Mouse (Mus musculus) spleen, adult 12 weeks (tissue): ENCODE measurements around the gene Frmd4a.
"Not testable (repeated sequence)": the region's sequence is repeated elsewhere in the genome, so short reads cannot be mapped to it uniquely, and the experiment has no call there.

Experiments used
- DNase-seq: peaks from one replicate; pipeline ENCODE4 v3.0.0; 2022; ENCODE audit warnings: low spot score

Frmd4a gene

DNA sequence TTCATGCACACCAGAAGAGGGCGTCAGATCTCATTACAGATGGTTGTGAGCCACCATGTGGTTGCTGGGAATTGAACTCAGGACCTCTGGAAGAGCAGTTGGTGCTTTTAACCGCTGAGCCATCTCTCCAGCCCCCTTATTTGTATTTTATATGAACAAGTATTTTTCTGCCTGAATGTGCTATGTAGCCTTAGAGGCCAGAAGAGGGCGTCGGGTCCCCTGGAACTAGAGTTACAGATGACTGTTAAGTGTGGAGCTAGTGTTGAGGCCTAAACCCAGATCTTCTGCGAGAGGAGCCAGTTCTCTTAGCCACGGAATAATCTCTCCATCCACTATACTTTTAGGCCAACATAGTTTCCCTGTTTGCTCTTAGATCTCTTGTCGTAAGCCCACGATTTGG lies 320.8 kb downstream of the Frmd4a start:
- DNase-seq: not testable (repeated sequence)

DNA sequence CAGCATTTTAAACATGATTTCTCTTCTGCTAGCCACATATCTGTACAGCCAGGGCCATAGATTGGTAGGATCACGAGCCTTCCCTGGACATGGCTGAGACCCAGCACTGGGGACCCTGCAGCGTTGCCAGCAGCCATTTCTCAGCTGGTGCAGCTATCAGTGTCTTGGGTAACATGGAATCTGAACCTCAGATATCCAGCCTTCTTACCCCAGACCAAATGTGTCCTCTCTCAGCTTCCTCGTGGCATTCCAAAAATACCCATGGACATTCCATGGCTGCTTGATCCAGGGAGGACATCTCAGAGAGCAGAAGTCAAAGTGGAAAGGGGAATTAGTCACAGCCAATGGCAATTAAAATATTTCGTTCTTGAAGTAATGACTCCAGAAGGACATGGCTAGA lies 321.6 kb downstream of the Frmd4a start:
- no peak for DNase-seq

DNA sequence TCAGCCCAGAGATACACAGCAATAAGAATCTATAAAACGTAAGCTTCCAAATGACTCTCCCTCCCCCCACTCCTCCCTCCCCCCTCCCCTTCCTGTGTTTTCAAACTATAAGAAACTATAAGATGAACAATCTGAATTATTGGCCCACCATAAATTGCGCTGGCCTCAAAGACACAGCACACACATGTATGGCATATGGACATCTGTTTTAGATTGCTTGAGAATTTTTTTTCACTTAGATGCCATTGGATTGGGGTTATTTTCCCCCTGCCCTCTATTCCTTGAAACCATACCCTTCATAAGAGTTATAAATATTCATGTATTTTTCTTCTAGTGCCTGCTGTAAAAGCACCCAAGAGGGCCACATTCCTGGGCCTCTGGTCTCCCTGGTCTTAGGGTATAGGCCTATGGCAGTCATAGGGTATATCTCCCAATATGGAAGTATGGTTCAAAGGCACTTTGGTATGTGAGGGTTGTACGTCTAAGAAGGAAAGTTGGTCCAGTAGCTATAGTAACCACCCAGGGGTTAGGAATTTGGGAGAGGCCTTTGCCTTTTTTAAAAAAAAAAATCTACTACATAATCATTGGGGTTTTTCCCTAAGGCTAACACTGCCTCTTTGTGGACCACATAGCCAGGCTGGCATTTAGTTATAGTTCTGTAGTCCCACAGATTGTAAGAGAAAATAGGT lies 322.2 kb downstream of the Frmd4a start:
- no peak for DNase-seq

DNA sequence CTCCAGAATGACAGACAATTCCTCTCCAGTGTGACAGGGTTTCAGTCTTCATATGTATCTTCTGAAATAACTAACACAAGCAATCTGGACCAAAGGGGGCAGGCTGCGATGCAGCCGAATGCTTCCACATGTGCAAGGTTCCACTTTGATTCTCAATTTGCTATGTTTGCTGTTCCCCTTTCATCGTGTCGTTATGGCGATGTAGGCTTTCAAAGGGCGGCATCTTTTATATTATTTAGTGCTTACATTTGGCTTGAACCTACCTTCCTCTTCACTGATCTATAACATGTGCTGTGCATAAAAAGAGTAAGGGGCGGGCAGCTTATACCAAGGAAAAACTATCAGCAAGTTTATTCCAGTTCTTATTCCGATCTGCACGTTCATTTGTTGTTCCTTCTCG lies 322.9 kb downstream of the Frmd4a start:
- no peak for DNase-seq

DNA sequence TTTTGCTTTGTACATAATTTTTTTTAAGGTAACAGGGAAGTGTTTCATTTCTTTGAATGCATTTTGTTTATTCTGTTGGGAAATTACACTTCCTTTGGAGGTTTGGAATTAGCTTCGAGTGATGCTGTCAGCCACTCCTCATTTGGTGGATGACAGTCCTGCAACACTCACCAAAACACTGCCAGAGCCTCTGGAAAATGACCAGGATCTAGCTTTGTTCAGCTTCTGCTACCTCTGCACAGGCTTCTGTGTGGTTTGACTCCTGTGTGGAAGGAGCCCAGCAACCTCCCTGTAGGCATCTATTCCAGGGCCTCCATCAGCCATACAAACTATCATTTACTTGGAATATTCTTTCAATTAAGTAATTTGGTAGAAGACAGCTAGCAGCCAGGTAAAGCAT lies 323.6 kb downstream of the Frmd4a start:
- no peak for DNase-seq

DNA sequence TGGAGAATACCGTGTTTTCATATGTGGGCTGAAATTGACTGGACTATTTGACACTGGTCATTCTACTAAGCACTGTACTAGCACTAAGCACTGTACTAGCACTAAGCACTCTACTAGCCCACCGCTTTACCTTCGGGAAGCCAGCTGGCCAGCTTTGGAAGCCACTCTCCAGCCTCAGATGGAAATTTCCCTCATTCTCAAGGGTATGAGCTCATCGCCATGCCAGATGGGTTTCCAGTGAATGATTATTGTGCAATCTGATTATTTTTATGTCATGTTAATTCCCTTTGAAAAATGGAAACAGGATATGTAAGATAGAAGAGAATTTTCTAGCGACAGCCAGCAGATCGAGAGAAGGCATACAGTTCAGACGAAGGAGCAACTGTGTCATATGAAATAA lies 324.5 kb downstream of the Frmd4a start:
- no peak for DNase-seq

DNA sequence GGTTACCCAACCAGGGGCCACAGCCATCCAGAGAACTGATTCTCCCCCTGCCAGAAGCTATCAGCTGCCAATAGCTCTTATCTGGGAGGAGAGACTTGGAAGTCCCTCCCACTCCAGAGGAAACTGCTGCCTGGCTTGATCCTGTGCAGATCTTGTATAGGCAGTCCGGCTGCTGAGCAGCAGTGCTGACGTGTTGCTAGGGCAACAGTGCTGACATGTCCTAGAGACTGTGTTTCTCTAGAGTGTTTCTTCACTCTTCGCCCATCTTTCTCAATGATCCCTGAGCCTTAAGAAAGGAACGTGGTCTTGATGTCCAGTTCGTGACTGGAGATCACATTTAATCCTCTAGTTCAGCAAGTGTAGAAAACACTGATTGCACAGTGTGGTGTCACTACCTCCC lies 326.9 kb downstream of the Frmd4a start:
- DNase-seq: no peak

DNA sequence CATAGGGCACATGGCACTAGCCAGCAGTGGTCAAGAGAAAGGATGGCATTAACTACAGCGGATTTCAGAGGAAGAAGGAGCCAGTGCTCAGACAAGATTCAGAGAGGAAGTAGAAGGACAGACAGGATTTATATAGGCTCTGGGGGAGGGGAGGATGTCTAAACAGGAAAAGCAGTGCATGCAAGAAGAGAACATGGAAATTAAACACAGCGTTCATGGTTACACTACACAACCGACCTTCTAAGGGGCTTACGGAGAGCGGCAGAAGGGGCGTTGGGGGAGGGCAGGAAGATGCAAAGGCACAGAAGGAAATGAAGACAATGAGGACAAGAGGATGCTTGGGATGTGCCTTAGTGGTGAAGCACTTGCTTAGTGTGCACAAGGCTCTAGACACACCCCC lies 328.7 kb downstream of the Frmd4a start:
- DNase-seq: no peak

DNA sequence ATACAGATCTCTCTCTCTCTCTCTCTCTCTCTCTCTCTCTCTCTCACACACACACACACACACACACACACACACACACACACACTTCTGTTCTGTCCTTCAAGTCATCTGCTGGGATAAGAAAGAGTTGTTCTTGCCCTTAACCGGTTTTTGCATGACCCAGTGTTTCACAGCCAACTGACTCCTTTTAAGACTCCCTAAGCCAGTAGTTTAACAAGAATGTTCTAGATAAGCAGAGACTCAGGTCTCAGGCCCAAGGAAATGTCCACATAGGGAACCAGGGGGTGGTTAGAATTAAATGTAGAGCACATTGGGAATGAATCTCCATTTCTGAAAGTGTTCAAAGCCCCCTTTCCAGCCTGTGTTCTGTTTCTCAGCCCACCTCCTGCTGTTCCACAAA lies 329.4 kb downstream of the Frmd4a start:
- DNase-seq: no peak

DNA sequence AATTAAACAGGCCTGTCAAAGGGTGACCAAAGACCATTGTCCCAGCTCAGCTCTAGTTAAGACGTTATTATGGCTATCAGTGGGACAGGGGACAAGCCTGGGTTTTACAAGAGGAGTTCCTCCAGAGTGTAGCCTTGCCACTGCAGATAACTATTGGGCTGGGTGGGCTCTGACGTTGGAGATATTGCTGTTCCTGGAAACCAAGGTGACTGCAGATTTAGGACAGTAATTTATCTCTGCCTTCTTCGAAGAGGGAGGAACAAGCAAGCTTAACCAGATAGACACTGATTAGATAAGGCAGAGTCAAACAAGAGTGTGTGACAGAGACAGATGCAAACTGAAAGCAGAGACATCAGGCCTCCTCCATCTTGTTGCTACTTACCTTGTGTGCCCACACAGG lies 330.3 kb downstream of the Frmd4a start:
- no peak for DNase-seq

DNA sequence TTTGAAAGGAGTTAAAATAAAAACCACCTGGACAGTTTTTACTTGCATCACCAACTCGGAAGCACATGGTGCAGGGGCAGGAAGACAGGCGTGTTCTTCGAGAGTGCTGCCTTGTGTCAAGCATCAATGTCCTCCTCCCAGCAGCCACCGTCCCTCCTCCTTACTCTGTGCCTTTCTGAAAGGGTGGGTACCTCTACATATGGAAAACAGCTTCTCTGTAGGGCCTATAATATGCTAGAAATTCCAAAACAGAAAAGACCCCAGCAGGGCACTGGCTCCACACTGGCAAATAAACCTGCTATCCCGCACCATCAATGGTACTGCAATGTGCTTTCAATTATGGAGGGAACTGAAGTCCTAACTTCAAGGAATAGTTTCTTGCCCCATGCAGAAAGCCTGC lies 331.0 kb downstream of the Frmd4a start:
- no peak for DNase-seq

DNA sequence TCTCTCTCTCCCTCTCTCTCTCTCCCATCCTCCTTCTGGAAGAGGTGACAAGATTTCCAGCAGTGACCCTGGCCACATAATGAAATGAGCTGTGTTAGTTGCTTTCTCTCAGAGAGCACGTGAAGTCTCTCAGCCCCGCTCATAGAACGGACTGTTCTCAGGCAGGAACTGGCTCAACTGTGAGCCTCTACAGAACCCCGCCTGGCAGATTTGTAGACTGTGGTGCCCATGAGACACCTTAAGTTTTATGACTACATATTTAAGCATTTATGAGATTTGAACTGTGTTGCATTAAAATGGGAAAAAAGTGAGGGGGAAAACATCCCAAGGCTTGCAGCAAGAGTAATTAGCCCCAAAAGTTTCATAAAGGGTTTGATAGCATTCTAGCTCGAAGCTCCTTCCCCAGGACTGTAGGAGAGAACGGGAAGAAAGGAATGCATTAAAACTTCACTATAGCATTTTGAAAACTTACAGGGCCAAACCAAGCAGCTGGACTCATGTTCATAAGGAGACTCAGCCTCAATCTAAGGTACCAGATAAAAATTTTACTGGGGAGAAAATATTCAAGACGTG lies 339.4 kb downstream of the Frmd4a start:
- DNase-seq: no peak

DNA sequence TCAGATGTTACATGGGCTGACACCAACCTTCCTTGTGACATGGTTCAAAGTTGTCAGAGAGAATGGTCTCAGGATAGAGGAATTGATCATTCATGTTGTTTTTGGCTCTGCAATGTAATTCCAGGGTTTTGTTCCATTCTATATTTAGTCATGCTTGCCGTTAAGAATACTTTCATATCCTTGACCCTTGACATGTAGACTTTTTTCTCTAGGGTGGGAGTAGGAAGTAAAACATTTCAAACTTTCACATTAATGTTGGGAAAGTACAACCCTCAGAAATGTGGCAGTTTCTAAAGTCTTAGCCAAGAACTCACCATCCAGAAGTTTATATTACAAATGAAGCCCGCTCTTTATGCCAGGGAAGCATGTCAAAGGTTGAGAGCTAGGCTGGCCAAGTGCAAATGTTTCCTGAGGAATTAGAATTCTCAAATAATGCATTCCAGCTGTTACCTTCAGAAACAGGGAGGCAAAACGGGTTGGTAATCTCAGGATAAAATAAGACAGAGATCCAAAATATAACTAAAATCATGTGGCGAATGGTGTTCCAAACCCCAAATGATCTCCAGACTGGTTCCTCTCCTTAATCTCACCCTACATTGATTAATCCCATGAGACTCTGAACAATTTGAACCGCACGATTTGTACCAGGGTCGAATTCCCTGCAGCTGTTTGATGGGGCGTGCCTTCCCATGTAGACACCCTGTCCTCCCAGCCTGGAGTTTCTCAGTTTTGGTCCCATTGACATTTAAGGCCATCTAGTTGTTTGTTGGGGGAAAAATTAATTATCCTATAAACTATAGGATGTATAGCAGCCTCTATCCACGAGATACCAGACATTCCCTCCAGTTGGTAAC lies 344.7 kb downstream of the Frmd4a start:
- no peak for DNase-seq

DNA sequence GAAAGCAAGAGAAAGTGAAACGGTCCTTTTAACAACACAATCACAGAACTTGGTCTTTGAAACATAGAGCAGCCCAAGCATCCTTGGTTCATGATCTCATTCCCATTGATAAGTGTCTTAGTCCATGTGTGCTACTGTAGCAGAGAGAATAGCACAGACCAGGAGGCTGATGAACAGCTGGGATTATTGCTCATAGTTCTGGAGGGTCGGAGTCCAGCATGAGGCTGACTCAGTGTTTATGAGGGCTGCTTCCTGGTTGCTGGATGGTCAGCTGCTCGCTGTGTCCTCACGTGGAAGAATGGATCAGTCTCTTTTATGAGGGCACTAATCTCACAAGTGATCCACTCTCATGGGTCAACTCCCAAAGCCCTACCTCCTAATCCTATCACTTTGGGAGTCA lies 347.4 kb downstream of the Frmd4a start:
- DNase-seq: no peak

DNA sequence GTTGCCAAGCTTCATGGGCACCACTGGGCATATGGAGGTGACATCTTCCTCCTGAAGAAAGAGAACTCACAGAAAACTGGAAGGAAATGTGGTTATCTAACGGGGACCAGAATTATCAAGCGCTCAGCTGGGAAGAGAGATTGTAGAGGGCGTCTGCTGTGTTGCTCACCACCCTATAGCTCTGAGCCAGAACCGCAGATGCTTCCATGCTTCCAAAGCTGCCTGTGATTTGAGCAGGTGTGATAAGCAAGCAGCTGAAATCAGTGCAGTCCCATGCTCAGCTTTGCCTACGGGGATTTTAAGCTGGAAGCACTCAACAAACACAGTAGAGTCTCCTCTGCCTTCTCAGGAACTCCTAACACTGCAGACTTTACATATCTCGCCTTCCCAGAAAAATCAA lies 351.0 kb downstream of the Frmd4a start:
- no peak for DNase-seq

DNA sequence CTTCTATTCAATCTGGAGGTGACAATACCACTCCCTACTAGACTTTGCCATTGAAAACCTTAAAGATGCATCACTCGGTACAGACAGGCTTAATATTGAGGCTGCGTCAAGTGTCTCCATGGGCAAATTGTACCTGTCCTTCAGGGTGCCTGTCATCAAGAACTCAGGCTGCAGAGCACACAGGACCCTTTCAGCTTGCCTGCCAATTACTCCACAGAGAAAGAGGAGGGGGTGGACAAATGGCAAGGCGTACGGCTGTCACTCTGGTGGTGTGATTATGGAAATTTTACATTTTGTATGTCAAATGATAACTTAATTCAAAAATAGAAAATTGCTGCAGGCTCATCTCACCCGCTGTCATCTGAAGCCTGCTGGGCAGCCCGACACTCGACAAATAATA lies 353.0 kb downstream of the Frmd4a start:
- no peak for DNase-seq

DNA sequence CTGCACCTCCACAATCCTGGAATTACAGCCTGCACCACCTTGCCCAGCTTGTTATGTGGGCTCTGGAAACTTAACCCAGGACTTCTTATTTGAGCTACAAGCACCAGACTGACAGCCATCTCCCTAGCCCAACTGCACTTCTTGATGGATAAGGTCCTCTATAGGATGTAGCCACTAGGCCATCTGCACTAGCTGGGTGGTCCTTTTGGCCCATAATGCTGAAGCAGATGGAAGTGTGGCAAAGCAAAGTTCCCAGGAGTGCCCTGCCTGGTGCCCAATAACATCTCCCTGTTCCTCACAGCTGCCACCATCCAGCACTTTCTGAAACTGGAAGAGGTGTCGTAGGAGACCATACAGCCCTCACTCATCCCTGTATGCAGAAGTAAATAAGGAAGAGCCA lies 353.8 kb downstream of the Frmd4a start:
- no peak for DNase-seq

DNA sequence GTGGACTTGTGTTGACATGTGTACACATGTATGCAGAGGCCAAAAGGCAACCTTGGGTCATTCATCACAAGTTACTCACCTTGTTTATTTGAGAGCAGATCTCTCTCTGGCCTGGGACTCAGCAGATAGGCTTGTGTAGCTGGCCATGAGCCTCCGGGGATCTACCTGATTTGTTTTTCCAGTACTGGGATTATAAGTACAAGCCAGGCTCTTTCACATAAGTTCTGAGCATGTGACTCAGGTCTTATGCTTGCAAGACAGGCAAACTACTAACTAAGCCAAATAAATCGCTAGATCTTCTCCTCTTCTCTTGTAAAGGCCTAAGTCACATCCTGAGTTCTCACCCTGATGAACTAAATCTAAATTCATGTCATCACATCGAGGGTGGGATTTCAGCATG lies 361.3 kb downstream of the Frmd4a start:
- DNase-seq: no peak

DNA sequence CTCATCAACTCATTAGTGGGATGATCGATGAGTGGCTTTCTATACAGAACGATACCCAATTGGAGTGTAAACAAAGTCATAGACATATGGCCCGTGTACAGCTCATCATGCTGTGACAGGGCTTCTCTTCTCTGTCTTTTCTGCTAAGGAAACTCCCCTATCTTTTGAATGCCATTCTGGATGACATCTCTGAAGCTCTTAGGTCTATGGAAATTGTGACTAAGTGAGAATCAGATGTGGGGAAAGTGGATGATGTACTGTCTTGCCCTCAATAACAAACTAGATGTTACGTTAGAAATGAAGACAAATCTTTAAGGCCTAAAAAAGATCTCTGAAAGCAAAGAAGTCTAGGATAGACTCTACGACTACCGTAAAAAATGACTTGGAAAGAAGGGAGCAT lies 362.9 kb downstream of the Frmd4a start:
- no peak for DNase-seq

DNA sequence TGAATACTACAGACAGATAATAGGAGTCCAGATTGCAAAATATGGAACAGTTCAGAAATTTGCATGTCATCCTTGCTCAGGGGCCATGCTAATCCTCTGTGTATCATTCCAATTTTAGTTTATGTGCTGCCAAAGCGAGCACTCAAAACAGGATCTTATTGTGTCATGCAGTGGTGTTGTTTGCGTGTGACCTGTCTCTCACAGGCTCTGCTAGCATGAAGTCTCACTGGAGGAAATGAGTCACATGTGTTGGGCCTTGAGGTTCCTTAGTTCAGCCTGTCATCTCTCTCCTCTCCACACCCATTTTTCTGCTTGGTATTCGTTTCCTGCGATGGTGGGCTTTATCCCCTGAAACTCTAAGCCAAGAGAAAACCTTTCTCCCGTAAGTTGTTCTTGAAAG lies 363.4 kb downstream of the Frmd4a start:
- DNase-seq: no peak

DNA sequence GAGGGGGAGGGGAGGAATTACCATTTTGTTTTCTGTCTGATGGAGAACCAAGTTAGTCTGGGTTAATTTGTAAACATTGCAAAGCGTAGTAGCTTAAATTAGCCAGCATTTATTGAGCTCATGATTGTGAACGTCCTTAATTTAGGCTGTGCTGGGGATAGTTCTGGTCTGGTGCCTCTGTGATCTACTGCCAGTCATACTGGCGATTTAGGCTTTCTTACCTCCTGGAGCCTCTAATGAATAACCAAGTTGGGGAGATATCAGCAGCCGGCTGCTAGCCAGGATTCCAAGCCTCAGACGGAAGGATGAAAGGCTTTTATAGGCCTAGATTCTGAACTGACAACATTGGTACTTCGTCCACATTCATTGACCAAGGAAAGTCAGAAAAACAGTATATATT lies 369.0 kb downstream of the Frmd4a start:
- DNase-seq: no peak

DNA sequence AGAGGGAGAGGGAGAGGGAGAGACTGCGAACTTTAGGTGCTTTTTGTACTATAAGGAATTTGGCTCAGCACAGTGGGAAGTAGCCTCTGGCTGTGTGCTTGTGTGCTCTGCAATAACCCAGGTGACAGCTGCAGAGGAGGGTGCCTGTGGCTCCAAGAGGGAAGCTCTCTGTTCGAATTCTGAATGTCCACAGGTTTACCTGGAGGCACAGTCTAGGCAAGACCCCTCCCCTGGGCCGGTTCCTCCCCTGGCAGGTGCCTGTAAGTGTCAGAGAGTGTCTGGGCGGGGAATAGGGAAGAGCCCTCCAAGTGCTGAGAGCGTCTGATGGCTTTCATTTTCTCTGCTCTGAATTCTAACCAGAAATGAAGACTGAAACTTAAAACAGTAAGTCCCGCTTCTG lies 371.8 kb downstream of the Frmd4a start:
- no peak for DNase-seq

DNA sequence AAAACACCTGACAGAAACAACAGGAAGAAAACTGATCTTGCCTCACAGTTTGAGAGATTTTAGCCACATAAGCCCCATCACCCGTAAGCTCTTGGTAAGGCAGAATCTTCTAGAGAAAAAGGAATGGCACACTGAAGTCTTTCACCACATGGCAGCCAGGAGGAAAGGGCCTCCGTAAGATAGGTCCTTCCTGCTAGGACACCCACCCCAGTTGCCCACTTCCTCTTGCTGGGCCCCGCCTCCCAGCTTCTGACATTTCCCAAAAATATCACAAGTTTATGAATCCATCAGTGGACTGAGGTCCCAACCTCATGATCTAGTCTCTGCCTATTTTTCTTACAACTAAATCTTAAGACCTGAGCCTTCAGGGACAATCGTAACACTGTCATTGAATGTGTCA lies 373.6 kb downstream of the Frmd4a start:
- DNase-seq: no peak

DNA sequence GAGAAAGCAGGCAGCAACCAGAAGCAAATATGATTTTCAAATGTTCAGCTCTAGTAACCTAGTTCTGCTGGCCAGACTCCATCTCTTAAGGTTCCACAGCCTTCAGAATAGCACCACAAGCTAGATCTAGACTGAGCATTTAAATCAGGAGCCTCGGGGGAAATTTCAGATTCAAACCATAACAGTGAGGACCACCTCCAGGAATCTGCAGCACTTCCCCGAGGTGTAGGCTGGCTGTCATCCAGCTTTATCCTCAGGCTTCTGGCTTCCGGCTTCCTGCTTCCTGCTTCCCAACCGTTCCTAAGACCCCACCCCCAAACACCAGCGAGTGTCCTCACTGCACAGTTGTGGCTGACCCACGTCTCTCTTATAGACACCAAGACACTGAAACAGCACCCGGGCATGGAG lies 374.2 kb downstream of the Frmd4a start:
- no peak for DNase-seq
